20 mouse cellular contexts compared by ENCODE assay signal in genomic region chr1:34484470-34484869, GRCm38 (mm10). TPM values are rescaled to one million over a fixed set of nuclear protein-coding genes. Genes with fewer than 3 reads are reported as not detected.
A peak's percentile ranks its signal among the peaks of the same experiment; 100 is the strongest.
DNase-seq lines count a peak whose midpoint lies in the region; ATAC-seq and TF ChIP-seq lines count a peak whose summit lies in the region.
"Had no signal": no experiment of that assay in that cellular context is flagged by ENCODE, and none has a peak within 500 bp of the region (broad histone marks: within the 10 kb centered on the region; RNA-seq: fewer than 3 reads in every experiment).

No protein-coding gene starts in this region.

- H3K27ac ChIP-seq in testis, adult 2 months (ENCODE audit: control insufficient read depth, insufficient read depth, low read depth, low read length): no peak overlapping the region
- no peak overlapping the region for H3K27ac ChIP-seq in forebrain, embryonic 15.5 days (replicated peaks)
- H3K27ac ChIP-seq: kidney, postnatal 0 days; liver, embryonic 13.5 days; midbrain, embryonic 13.5 days; neural tube, embryonic 13.5 days had no signal

- ATAC-seq in forebrain, embryonic 15.5 days (replicated peaks): no peak

- H3K4me3 ChIP-seq in testis, adult 2 months (ENCODE audit: control insufficient read depth, low read depth, low read length): peak overlapping the region; percentile 63
- H3K4me3 ChIP-seq in megakaryocyte, embryonic 14.5 days (replicated peaks): peak overlapping the region; percentile 77
- H3K4me3 ChIP-seq in forebrain, embryonic 15.5 days: no peak overlapping the region
- H3K4me3 ChIP-seq: midbrain, embryonic 13.5 days had no signal

- no peak for TF ChIP-seq CTCF in testis, adult 2 months (IDR thresholded peaks at IDR 0.05; ENCODE audit: control insufficient read depth, insufficient read depth, insufficient replicate concordance, low read depth, low read length)

- no peaks in the 10 kb centered on the region for H3K9me3 ChIP-seq in megakaryocyte, embryonic 14.5 days
- no peaks in the 10 kb centered on the region for H3K9me3 ChIP-seq in forebrain, embryonic 15.5 days
- H3K9me3 ChIP-seq: liver, embryonic 13.5 days; midbrain, embryonic 13.5 days; neural tube, embryonic 13.5 days had no signal

- H3K4me2 ChIP-seq in forebrain, embryonic 15.5 days (replicated peaks): no peak overlapping the region

- no peak for DNase-seq in testis, postnatal 14 days (ENCODE audit: low spot score)
- DNase-seq in T-cell, adult 2 months (ENCODE audit: low spot score): peak; percentile 41
- DNase-seq in kidney, adult 18-20 months: no peak
- DNase-seq in layer of hippocampus, postnatal 10 days (ENCODE audit: low spot score in 2 of 2): no peak
- DNase-seq: cerebellum, adult 8-10 months; liver, embryonic 13.5 days; thymus, postnatal 36 days had no signal

- no peak for TF ChIP-seq POLR2A in testis, adult 2 months (IDR thresholded peaks at IDR 0.05; ENCODE audit: control insufficient read depth, low read depth, low read length)

- no peak overlapping the region for H3K9ac ChIP-seq in forebrain, embryonic 15.5 days (replicated peaks)
- H3K9ac ChIP-seq: liver, embryonic 13.5 days; midbrain, embryonic 13.5 days; neural tube, embryonic 13.5 days had no signal

- H3K27me3 ChIP-seq in testis, adult 2 months (ENCODE audit: control insufficient read depth, insufficient read depth, low read length): no peaks in the 10 kb centered on the region
- no peaks in the 10 kb centered on the region for H3K27me3 ChIP-seq in megakaryocyte, embryonic 14.5 days (replicated peaks)
- H3K27me3 ChIP-seq in forebrain, embryonic 15.5 days: no peaks in the 10 kb centered on the region
- H3K27me3 ChIP-seq: liver, embryonic 13.5 days had no signal

- no peaks in the 10 kb centered on the region for H3K36me3 ChIP-seq in testis, adult 2 months (ENCODE audit: control insufficient read depth, insufficient read depth, low read length)
- H3K36me3 ChIP-seq in megakaryocyte, embryonic 14.5 days (replicated peaks; ENCODE audit: low read length): peaks cover 22% of the 10 kb centered on the region
- no peaks in the 10 kb centered on the region for H3K36me3 ChIP-seq in forebrain, embryonic 15.5 days
- H3K36me3 ChIP-seq: liver, embryonic 13.5 days; midbrain, embryonic 13.5 days; neural tube, embryonic 13.5 days had no signal

- H3K4me1 ChIP-seq in testis, adult 2 months (ENCODE audit: control insufficient read depth, insufficient read depth, low read length): peaks cover 17% of the 10 kb centered on the region
- peaks cover 59% of the 10 kb centered on the region for H3K4me1 ChIP-seq in megakaryocyte, embryonic 14.5 days
- H3K4me1 ChIP-seq in forebrain, embryonic 15.5 days: peaks cover 5% of the 10 kb centered on the region

- WGBS in forebrain, embryonic 15.5 days: 79% methylated on average over 10 of the region's 10 CpGs

RNA-seq across cellular contexts. Expression of gene Prss39, which starts 13.7 kb away (rescaled TPM):
- 715 and 783 TPM in 2 replicates for polyA plus RNA-seq in testis, adult 2 months (2012; rRNA removed)
- polyA plus RNA-seq in megakaryocyte, embryonic 14.5 days (2012; ENCODE audit: insufficient read depth, low replicate concordance): 0.17 TPM in 1 of 2 replicates, not detected in the other
- total RNA-seq in layer of hippocampus, postnatal 10 days (2021): not detected
- not detected in 2 replicates for polyA plus RNA-seq in forebrain, embryonic 15.5 days (2015; fragmentation: Nextera tagmentation; extraction: Ambion mirVana)
- total RNA-seq: ES-E14; gastrocnemius, adult 8-10 months; left cerebral cortex, postnatal 36 days had no signal
- polyA plus RNA-seq: embryonic facial prominence, embryonic 11.5 days; forebrain, embryonic 11.5 days; heart, embryonic 14.5 days; hindbrain, embryonic 16.5 days; kidney, postnatal 0 days; liver, embryonic 13.5 days; midbrain, embryonic 13.5 days; neural tube, embryonic 13.5 days had no signal

RNA-seq across cellular contexts. Expression of gene Ptpn18, which starts 24.9 kb away (rescaled TPM):
- 1.9 and 4.1 TPM in 2 replicates for polyA plus RNA-seq in testis, adult 2 months (2012; rRNA removed)
- 398 and 732 TPM in 2 replicates for polyA plus RNA-seq in megakaryocyte, embryonic 14.5 days (2012; ENCODE audit: insufficient read depth, low replicate concordance)
- total RNA-seq in layer of hippocampus, postnatal 10 days (2021): 1 to 10 TPM; 3.3 to 3.8 TPM
- 3.9 and 8.0 TPM in 2 replicates for polyA plus RNA-seq in forebrain, embryonic 15.5 days (2015; fragmentation: Nextera tagmentation; extraction: Ambion mirVana)

RNA-seq across cellular contexts. Expression of gene Imp4, which starts 44.8 kb away (rescaled TPM):
- 24.6 and 28.6 TPM in 2 replicates for polyA plus RNA-seq in testis, adult 2 months (2012; rRNA removed)
- polyA plus RNA-seq in megakaryocyte, embryonic 14.5 days (2012; ENCODE audit: insufficient read depth, low replicate concordance): 11.7 and 61.2 TPM in 2 replicates
- 10 to 100 TPM; 28.5 to 29.6 TPM for total RNA-seq in layer of hippocampus, postnatal 10 days (2021)
- 62.1 and 66.7 TPM in 2 replicates for polyA plus RNA-seq in forebrain, embryonic 15.5 days (2015; fragmentation: Nextera tagmentation; extraction: Ambion mirVana)

RNA-seq across cellular contexts. Expression of gene Ccdc115, which starts 45.0 kb away (rescaled TPM):
- polyA plus RNA-seq in testis, adult 2 months (2012; rRNA removed): 18.0 and 19.8 TPM in 2 replicates
- polyA plus RNA-seq in megakaryocyte, embryonic 14.5 days (2012; ENCODE audit: insufficient read depth, low replicate concordance): 10.1 and 36.5 TPM in 2 replicates
- total RNA-seq in layer of hippocampus, postnatal 10 days (2021): 10 to 100 TPM; 18.6 to 21.9 TPM
- 69.2 and 70.9 TPM in 2 replicates for polyA plus RNA-seq in forebrain, embryonic 15.5 days (2015; fragmentation: Nextera tagmentation; extraction: Ambion mirVana)

RNA-seq across cellular contexts. Expression of gene Cfc1, which starts 51.0 kb away (rescaled TPM):
- not detected in 2 replicates for polyA plus RNA-seq in testis, adult 2 months (2012; rRNA removed)
- not detected in 2 replicates for polyA plus RNA-seq in megakaryocyte, embryonic 14.5 days (2012; ENCODE audit: insufficient read depth, low replicate concordance)
- total RNA-seq in layer of hippocampus, postnatal 10 days (2021): not detected
- polyA plus RNA-seq in forebrain, embryonic 15.5 days (2015; fragmentation: Nextera tagmentation; extraction: Ambion mirVana): not detected in 2 replicates
- total RNA-seq: gastrocnemius, adult 8-10 months; left cerebral cortex, postnatal 36 days had no signal
- polyA plus RNA-seq: embryonic facial prominence, embryonic 11.5 days; forebrain, embryonic 11.5 days; heart, embryonic 14.5 days; liver, embryonic 13.5 days; midbrain, embryonic 13.5 days; neural tube, embryonic 13.5 days had no signal

Comparison
In these comparisons a context has a peak if more than half of its experiments do, and no peak if none do; other contexts are left out.
1. RNA of gene Prss39, which starts 13.7 kb away (polyA plus RNA-seq): 715 to 783 TPM in testis, adult 2 months; 0.17 TPM in megakaryocyte, embryonic 14.5 days and not detected in forebrain, embryonic 15.5 days; every median in the first group is over 100 times any median in the second.
2. RNA of gene Ptpn18, which starts 24.9 kb away (polyA plus RNA-seq): 398 to 732 TPM in megakaryocyte, embryonic 14.5 days; 3.9 to 8.0 TPM in forebrain, embryonic 15.5 days and 1.9 to 4.1 TPM in testis, adult 2 months; every median in the first group is over 10 times any median in the second.